Mouse (Mus musculus) subcutaneous adipose tissue, adult 2 months (tissue): Measurements from ENCODE around the gene Fbln5. TPM values are rescaled to one million over a fixed set of nuclear protein-coding genes. Genes with fewer than 3 reads are reported as not detected.

Experiments used
- polyA plus RNA-seq: library from polyadenylated mRNA; depleted of rRNA; stranded (reverse); fragments of >200 nt; gene quantifications from 2 replicates; pipeline ENCODE4 v1.2.3, GENCODE M21; 2012; ENCODE audit warnings: low replicate concordance; rRNA removed

Gene Fbln5
- polyA plus RNA-seq, result 111 and 134 TPM in 2 replicates

GRCm38 (mm10) chr12:101818608-101819370 lies at the start of gene Fbln5:
Gene Fbln5 (minus strand): TSS chr12:101819055.

GRCm38 (mm10) chr12:101718054-101718754 lies 100.7 kb downstream of the Fbln5 start, which contains the start of gene Tc2n:
Gene Tc2n (minus strand): TSS chr12:101718523.

Other genes with a start within 250 kb of the Fbln5 start
- gene Tc2n, start 100.5 kb downstream of the Fbln5 start, polyA plus RNA-seq, result 0.03 and 0.64 TPM in 2 replicates
- gene Trip11, start 94.2 kb upstream of the Fbln5 start, polyA plus RNA-seq, result 4.0 and 6.1 TPM in 2 replicates
- gene Atxn3, start 139.2 kb upstream of the Fbln5 start, polyA plus RNA-seq, result 4.9 and 6.5 TPM in 2 replicates
- 3.2 and 6.9 TPM in 2 replicates for gene Cpsf2, start 156.9 kb upstream of the Fbln5 start, polyA plus RNA-seq